Mouse (Mus musculus) kidney, embryonic 15.5 days (tissue): ENCODE results near the gene Rnf34. TPM values are rescaled to one million over a fixed set of nuclear protein-coding genes. Genes with fewer than 3 reads are reported as not detected.

Experiments
- ATAC-seq: fragments of 200-750 bp; cut with Nextera tagmentation; replicated peaks from 2 replicates; pipeline ENCODE4 v1.8.0; 2017; ENCODE audit warnings: moderate TSS enrichment; ENCODE audit not compliant: low FRiP score
- H3K27ac ChIP-seq: fragments of 300-500 bp; sonication (generic); 2 replicates; pipeline ENCODE4 v1.5.1; 2015; ENCODE audit warnings: mild to moderate bottlenecking, inconsistent platforms
- H3K27me3 ChIP-seq: fragments of 300-500 bp; sonication (generic); 2 replicates; pipeline ENCODE4 v1.6.1; 2015; ENCODE audit warnings: inconsistent platforms
- H3K36me3 ChIP-seq: fragments of 300-500 bp; sonication (generic); 2 replicates; pipeline ENCODE4 v1.6.1; 2015; ENCODE audit warnings: inconsistent platforms
- H3K4me1 ChIP-seq: fragments of 300-500 bp; sonication (generic); 2 replicates; pipeline ENCODE4 v1.6.1; 2015; ENCODE audit warnings: inconsistent platforms
- H3K4me2 ChIP-seq: fragments of 300-500 bp; sonication (generic); 2 replicates; pipeline ENCODE4 v1.6.1; 2015; ENCODE audit warnings: moderate library complexity, mild to moderate bottlenecking, inconsistent platforms
- H3K4me3 ChIP-seq: fragments of 300-500 bp; sonication (generic); replicated peaks from 2 replicates; pipeline ENCODE4 v1.5.1; 2015; ENCODE audit warnings: mild to moderate bottlenecking, inconsistent platforms
- H3K9ac ChIP-seq: fragments of 300-500 bp; sonication (generic); 2 replicates; pipeline ENCODE4 v1.6.1; 2015; ENCODE audit warnings: mild to moderate bottlenecking, inconsistent platforms
- H3K9me3 ChIP-seq: fragments of 300-500 bp; sonication (generic); replicated peaks from 2 replicates; pipeline ENCODE4 v1.6.1; 2016; ENCODE audit warnings: inconsistent platforms
- WGBS: fragments of 180-500 bp; shearing (Covaris S2); methylation state at CpG from one replicate; pipeline ENCODE4 v1.1.7; 2015; ENCODE audit warnings: mixed read lengths; 5-methylcytosine and 5-hydroxymethylcytosine counted together
- polyA plus RNA-seq: library from polyadenylated mRNA; unstranded; fragments of >200 nt; fragmentation: Nextera tagmentation; extraction: Ambion mirVana; gene quantifications from 2 replicates; pipeline ENCODE4 v1.2.1, GENCODE M21; 2015

Rnf34 gene
- 32.3 and 34.2 TPM in 2 replicates for polyA plus RNA-seq

- ATAC-seq, result peak; percentile 99
- no peaks in the 10 kb centered on the region for H3K36me3 ChIP-seq
- peak within 1 kb of the TSS; percentile 96 for H3K4me3 ChIP-seq
- no peaks in the 10 kb centered on the region for H3K27me3 ChIP-seq
- peak within 1 kb of the TSS; percentile 95 for H3K27ac ChIP-seq
- peak within 1 kb of the TSS; percentile 93 for H3K9ac ChIP-seq
- peak within 1 kb of the TSS; percentile 85 for H3K4me2 ChIP-seq
- no peaks in the 10 kb centered on the region for H3K9me3 ChIP-seq
- WGBS, result under 1% methylated on average over 59 of the region's 61 CpGs
- peaks cover 17% of the 10 kb centered on the region for H3K4me1 ChIP-seq
Measured at GRCm38 (mm10) chr5:122849521-122850318, at the start of gene Rnf34. Gene Rnf34, plus strand, starts transcription at chr5:122850048.

DNA sequence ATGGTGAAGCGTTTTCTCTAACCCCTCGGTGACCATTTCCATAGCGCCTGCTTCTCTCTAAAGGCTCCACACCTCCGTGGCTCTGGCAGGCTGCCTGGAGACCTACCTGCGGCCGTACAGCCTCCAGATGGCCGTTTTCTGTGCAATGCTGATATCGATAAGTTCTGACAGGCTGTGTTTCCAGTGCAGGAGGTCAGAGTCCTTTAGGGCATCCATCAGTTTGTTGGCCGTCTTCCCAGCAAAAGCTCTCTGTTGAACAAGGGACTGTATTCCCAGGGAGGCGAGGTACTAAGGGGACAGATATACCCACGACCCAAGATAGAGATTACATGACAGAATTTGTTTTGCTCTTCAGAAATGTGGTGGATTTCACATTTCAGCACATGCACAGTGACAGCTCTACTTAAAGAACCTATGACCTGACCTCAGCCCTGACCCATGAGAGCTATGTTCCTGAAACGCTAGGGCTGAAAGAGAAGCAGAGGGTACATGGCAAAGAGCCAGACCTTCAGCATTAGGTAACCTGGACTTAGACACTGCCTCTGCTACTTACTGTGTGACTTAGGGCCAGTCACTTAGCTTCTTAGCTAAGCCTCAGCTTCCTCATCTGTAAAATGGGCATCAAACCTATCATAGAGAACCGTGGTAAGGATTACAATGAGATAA is 49.4 kb upstream of the Rnf34 start:
- H3K27ac ChIP-seq, result no peak overlapping the region

DNA sequence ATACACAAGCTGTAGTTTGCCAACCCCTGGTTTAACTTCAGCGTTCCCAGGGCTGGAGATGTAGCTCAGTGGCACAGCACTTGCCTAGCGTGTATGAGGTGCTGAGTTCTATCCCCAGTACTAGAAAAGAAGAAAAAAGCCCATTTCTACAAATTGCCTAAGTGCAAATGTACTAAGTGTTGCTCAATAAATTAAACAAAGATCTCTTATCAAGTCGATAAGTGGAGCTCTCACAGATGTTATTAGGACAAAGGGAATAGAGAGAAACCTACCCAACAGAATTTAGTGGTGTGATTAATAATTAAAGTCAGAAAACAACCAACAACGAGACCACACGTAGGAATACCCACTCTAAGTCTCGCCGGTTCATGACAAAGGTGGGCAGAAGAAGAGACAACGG is 48.2 kb upstream of the Rnf34 start:
- ATAC-seq, result no peak
- Histone ChIP-seq H3K27ac (0 out of 2 replicates have a peak overlapping the region, but pooled peaks have one; percentile 51), H3K4me1 (no peaks in the 10 kb centered on the region), H3K9ac (no peak overlapping the region), H3K27me3 (no peaks in the 10 kb centered on the region), H3K36me3 (peaks cover 98% of the 10 kb centered on the region), H3K4me2 (no peak overlapping the region), H3K9me3 (no peaks in the 10 kb centered on the region), H3K4me3 (no peak overlapping the region)
- 95% methylated on average over 8 of the region's 8 CpGs for WGBS

More for the DNA sequence above, 49.4 kb upstream of the Rnf34 start:
- no peaks in the 10 kb centered on the region for H3K27me3 ChIP-seq
- peaks cover 98% of the 10 kb centered on the region for H3K36me3 ChIP-seq
- ATAC-seq, result no peak
- no peak overlapping the region for H3K4me2 ChIP-seq
- 83% methylated on average over 13 of the region's 13 CpGs for WGBS
- no peaks in the 10 kb centered on the region for H3K9me3 ChIP-seq
- H3K4me1 ChIP-seq, result no peaks in the 10 kb centered on the region
- H3K9ac ChIP-seq, result no peak overlapping the region
- H3K4me3 ChIP-seq, result no peak overlapping the region

DNA sequence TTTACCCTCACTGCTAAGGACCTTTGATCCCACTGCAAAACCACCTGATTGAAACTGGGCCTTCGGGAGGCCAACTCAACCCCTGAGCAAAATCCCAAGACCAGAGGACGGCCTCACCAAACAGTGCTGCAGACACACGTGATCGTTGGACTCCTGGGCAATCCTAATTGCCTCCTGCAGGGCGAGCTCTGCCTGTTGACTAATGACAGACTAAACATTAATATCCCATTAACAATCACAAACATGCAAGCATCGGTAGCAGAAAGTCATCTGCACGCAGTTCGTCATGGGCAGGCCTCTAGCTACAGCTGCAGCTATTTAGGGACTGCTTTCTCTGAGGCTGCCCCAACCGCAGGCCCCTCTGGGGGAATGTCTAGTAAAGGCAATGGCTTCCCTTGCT is 47.1 kb upstream of the Rnf34 start:
- ATAC-seq, result no peak
- H3K27ac ChIP-seq, result no peak overlapping the region

DNA sequence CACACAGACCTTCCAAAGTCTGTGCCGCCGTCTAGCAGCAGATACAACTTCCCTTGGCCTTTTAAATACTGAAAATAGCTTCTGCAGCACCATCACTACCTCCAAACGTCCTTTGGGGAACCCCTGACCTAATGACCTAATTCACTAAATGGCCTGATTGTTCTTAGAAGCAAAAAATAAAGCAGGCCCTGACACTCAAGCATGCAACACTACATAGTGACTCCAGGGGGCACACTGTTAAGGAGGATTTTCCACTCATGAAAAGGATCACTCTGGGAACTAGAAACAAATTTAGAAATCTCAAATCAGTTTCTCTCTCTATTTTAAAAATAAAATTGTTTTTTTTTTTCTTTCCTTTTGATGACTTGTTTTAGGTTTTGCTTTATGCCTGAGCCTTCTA is 44.3 kb upstream of the Rnf34 start:
- 66% methylated on average over 3 of the region's 3 CpGs for WGBS
- no peaks in the 10 kb centered on the region for H3K4me1 ChIP-seq
- no peak overlapping the region for H3K27ac ChIP-seq
- no peak overlapping the region for H3K4me2 ChIP-seq
- no peaks in the 10 kb centered on the region for H3K9me3 ChIP-seq
- H3K9ac ChIP-seq, result no peak overlapping the region
- no peak overlapping the region for H3K4me3 ChIP-seq
- no peak for ATAC-seq
- peaks cover 99% of the 10 kb centered on the region for H3K36me3 ChIP-seq
- no peaks in the 10 kb centered on the region for H3K27me3 ChIP-seq

More for the DNA sequence above, 47.1 kb upstream of the Rnf34 start:
- Histone ChIP-seq H3K9me3 (no peaks in the 10 kb centered on the region), H3K4me3 (no peak overlapping the region), H3K27me3 (no peaks in the 10 kb centered on the region), H3K36me3 (peaks cover 100% of the 10 kb centered on the region), H3K9ac (no peak overlapping the region), H3K4me2 (no peak overlapping the region), H3K4me1 (no peaks in the 10 kb centered on the region)
- WGBS, result 77% methylated on average over 9 of the region's 9 CpGs

DNA sequence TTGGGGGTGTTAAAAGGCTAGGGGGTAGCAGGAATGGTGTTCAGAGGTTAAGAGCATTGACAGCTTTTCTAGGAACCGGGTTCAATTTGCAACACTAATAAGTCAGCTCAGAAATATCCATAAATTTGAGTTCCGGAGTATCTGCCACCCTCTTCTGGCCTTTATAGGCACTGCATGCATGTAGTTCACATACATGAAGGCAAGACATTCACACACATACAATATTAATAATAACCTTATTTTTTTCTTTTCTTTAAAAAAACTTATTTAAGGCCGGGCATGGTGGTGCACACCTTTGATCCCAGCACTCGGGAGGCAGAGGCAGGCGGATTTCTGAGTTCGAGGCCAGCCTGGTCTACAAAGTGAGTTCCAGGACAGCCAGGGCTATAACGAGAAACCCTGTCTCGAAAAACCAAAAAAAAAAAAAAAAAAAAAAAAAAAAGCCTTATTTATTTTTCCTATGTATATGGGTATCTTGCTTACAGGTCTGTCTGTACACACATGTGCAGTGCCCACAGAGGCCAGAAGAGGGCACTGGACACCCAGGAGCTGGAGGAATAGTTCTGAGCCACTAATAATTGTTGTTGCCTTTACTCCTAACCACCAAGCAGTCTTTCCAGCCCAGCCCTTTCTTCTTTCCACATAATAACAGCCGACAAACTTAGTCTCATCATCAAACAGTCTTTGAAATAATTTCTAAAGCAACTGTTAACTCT is 38.3 kb upstream of the Rnf34 start:
- no peak for ATAC-seq
- 94% methylated on average over 9 of the region's 9 CpGs for WGBS

DNA sequence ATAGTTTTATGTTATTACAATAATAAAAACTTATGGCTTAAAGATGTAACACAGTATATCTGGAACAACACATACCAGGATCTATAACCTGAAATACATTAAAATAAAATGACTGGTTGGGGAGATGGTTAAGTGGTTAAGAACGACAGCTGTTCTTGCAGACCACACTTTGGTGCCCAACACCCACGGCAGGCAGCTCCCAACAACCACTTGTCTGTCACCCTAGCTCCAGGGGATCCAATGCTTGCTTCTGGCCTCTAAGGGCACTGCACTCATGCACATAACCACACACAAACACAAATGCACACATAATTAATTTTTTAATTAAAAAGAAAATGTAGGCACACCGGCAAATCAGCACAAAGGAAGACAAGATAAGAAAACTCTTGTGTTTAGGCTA is 37.1 kb upstream of the Rnf34 start:
- Histone ChIP-seq H3K4me2 (no peak overlapping the region), H3K4me3 (no peak overlapping the region), H3K4me1 (no peaks in the 10 kb centered on the region), H3K36me3 (peaks cover 94% of the 10 kb centered on the region), H3K27ac (no peak overlapping the region), H3K9me3 (no peaks in the 10 kb centered on the region), H3K9ac (no peak overlapping the region), H3K27me3 (no peaks in the 10 kb centered on the region)
- WGBS, result 84% methylated on average over 3 of the region's 3 CpGs
- no peak for ATAC-seq

More for the DNA sequence above, 38.3 kb upstream of the Rnf34 start:
- Histone ChIP-seq H3K4me2 (no peak overlapping the region), H3K27ac (no peak overlapping the region), H3K4me3 (no peak overlapping the region), H3K27me3 (no peaks in the 10 kb centered on the region), H3K9ac (no peak overlapping the region), H3K9me3 (no peaks in the 10 kb centered on the region), H3K36me3 (peaks cover 94% of the 10 kb centered on the region), H3K4me1 (no peaks in the 10 kb centered on the region)

DNA sequence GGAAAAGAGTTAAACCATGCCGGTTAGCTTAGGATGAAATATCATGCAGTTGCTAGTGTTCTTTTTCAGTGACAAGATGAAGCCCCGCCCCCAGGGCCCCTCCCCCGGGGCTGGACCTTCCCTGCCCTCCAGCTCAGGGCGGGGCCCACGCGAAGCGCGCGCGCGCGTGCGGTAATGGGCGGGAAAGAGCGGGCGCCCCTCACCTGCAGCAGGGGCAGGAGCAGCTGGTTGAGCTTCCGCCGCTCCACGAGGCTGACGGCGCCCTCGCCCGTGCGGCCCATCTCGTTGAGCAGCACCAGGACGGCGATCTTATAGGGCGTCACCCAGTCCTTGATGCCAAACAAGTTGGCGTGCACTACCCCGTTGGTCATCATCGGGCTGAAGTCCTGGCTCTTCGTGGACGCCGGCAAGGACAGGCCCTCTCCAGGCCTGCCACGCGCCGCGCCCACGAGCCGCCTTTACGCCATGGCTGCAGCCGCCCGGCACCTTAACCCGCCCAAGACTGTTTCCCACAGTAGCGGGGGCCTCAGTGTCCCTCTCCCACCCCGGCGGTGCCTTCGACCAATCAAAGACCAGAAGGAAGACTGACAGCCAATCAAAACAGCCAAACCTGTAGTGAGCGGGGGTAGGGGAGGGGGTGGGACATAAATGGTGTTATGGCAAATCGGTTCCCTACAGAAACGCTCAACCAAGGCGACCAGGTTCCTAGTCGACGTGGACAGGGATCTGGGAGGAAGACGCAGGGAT is 28.9 kb upstream of the Rnf34 start, which contains the start of gene Anapc5:
Gene Anapc5, minus strand, starts transcription at position 563 of the 747 bp plus-strand sequence.
- Histone ChIP-seq H3K4me2 (peak within 1 kb of the TSS; percentile 62), H3K4me1 (peaks cover 10% of the 10 kb centered on the region), H3K36me3 (peaks cover 33% of the 10 kb centered on the region), H3K4me3 (peak within 1 kb of the TSS; percentile 73), H3K9ac (peak within 1 kb of the TSS; percentile 81), H3K9me3 (no peaks in the 10 kb centered on the region), H3K27me3 (no peaks in the 10 kb centered on the region), H3K27ac (peak within 1 kb of the TSS; percentile 97)
- ATAC-seq, result peak; percentile 100
- WGBS, result under 1% methylated on average over 52 of the region's 55 CpGs

- peak; percentile 57 for ATAC-seq
- H3K4me3 ChIP-seq, result peak overlapping the region; percentile 73
- no peaks in the 10 kb centered on the region for H3K27me3 ChIP-seq
- peak overlapping the region; percentile 62 for H3K4me2 ChIP-seq
- peak overlapping the region; percentile 51 for H3K9ac ChIP-seq
- peaks cover 28% of the 10 kb centered on the region for H3K36me3 ChIP-seq
- under 1% methylated on average over 10 of the region's 10 CpGs for WGBS
- peaks cover 10% of the 10 kb centered on the region for H3K4me1 ChIP-seq
- H3K9me3 ChIP-seq, result no peaks in the 10 kb centered on the region
- peak overlapping the region; percentile 97 for H3K27ac ChIP-seq
Measured at GRCm38 (mm10) chr5:122821524-122821885, 28.3 kb upstream of the Rnf34 start.

DNA sequence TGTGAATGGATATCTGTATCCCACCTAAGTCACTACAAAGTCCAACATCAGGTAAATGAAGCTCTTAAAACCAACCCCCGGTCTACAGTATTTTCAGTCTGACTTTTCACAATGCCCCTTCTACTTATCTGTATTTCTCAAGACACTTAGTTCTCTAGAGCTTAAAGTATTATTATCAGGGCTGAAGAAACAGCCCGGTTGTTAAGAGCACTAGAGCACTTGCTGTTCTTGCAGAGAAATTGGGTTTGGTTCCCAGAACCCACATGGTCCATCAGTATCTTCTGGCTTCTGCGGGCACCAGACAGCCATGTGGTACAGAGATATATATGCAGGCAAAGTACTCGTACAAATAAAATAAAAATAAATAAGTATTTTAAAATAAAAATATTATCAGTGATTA is 27.4 kb upstream of the Rnf34 start:
- 89% methylated on average over 4 of the region's 4 CpGs for WGBS
- Histone ChIP-seq H3K27me3 (no peaks in the 10 kb centered on the region), H3K9ac (no peak overlapping the region), H3K36me3 (peaks cover 20% of the 10 kb centered on the region), H3K4me2 (no peak overlapping the region), H3K27ac (no peak overlapping the region), H3K4me3 (no peak overlapping the region), H3K4me1 (peaks cover 10% of the 10 kb centered on the region), H3K9me3 (no peaks in the 10 kb centered on the region)
- no peak for ATAC-seq

- H3K4me2 ChIP-seq, result no peak overlapping the region
- no peaks in the 10 kb centered on the region for H3K27me3 ChIP-seq
- no peak overlapping the region for H3K9ac ChIP-seq
- 86% methylated on average over 1 of the region's 1 CpGs for WGBS
- H3K4me1 ChIP-seq, result peaks cover 10% of the 10 kb centered on the region
- H3K27ac ChIP-seq, result no peak overlapping the region
- H3K36me3 ChIP-seq, result peaks cover 4% of the 10 kb centered on the region
- no peak for ATAC-seq
- H3K9me3 ChIP-seq, result no peaks in the 10 kb centered on the region
- H3K4me3 ChIP-seq, result no peak overlapping the region
Measured at GRCm38 (mm10) chr5:122823976-122824375, 25.9 kb upstream of the Rnf34 start.
